Mouse (Mus musculus) intestine, postnatal 0 days (tissue): Measurements from ENCODE around the gene Angptl1. TPM values are rescaled to one million over a fixed set of nuclear protein-coding genes. Genes with fewer than 3 reads are reported as not detected.
A peak's percentile ranks its signal among the peaks of the same experiment; 100 is the strongest.

Experiments
- ATAC-seq: fragments of 200-750 bp; cut with Nextera tagmentation; 2 replicates; pipeline ENCODE4 v1.8.0; 2017; ENCODE audit warnings: mild to moderate bottlenecking, moderate TSS enrichment, moderate library complexity
- H3K27ac ChIP-seq: fragments of 300-500 bp; sonication (generic); 2 replicates; pipeline ENCODE4 v1.5.1; 2014; ENCODE audit warnings: mild to moderate bottlenecking, low read depth, low read length, moderate library complexity
- H3K27me3 ChIP-seq: fragments of 300-500 bp; sonication (generic); replicated peaks from 2 replicates; pipeline ENCODE4 v1.6.1; 2014; ENCODE audit warnings: low read length, mixed read lengths; ENCODE audit not compliant: control insufficient read depth, insufficient read depth
- H3K36me3 ChIP-seq: fragments of 300-500 bp; sonication (generic); 2 replicates; pipeline ENCODE4 v1.6.1; 2014; ENCODE audit warnings: mild to moderate bottlenecking, moderate library complexity; ENCODE audit not compliant: control insufficient read depth, insufficient read depth
- H3K4me1 ChIP-seq: fragments of 300-500 bp; sonication (generic); replicated peaks from 2 replicates; pipeline ENCODE4 v1.6.1; 2014; ENCODE audit warnings: antibody characterized with exemption, low read length, mixed read lengths; ENCODE audit not compliant: control insufficient read depth, insufficient read depth
- H3K4me2 ChIP-seq: fragments of 300-500 bp; sonication (generic); replicated peaks from 2 replicates; pipeline ENCODE4 v1.6.1; 2014; ENCODE audit warnings: low read depth, mild to moderate bottlenecking, moderate library complexity
- H3K4me3 ChIP-seq: fragments of 300-500 bp; sonication (generic); 2 replicates; pipeline ENCODE4 v1.5.1; 2014; ENCODE audit warnings: low read depth, low read length
- H3K9ac ChIP-seq: fragments of 300-500 bp; sonication (generic); 2 replicates; pipeline ENCODE4 v1.6.1; 2014; ENCODE audit warnings: mild to moderate bottlenecking, low read depth, low read length
- H3K9me3 ChIP-seq: fragments of 300-500 bp; sonication (generic); 2 replicates; pipeline ENCODE4 v1.6.1; 2016; ENCODE audit warnings: mixed run types; ENCODE audit not compliant: control insufficient read depth
- CTCF ChIP-seq: sonication (generic); IDR thresholded peaks from 2 replicates; pipeline ENCODE4 v1.5.1; 2016; ENCODE audit warnings: low read depth, mild to moderate bottlenecking, control low read depth, antibody characterized with exemption, moderate library complexity
- WGBS: fragments of 180-500 bp; shearing (Covaris S2); extraction: QIAGEN DNeasy Blood & Tissue Kit; methylation state at CpG from one replicate; pipeline ENCODE4 v1.1.7; 2014; 5-methylcytosine and 5-hydroxymethylcytosine counted together
- polyA plus RNA-seq: library from polyadenylated mRNA; unstranded; fragments of >200 nt; fragmentation: Nextera tagmentation; extraction: Ambion mirVana; gene quantifications from 2 replicates; pipeline ENCODE4 v1.2.1, GENCODE M21; 2015

The Angptl1 gene
- polyA plus RNA-seq, 1 experiment from 2014 or later, result 18.8 TPM

DNA sequence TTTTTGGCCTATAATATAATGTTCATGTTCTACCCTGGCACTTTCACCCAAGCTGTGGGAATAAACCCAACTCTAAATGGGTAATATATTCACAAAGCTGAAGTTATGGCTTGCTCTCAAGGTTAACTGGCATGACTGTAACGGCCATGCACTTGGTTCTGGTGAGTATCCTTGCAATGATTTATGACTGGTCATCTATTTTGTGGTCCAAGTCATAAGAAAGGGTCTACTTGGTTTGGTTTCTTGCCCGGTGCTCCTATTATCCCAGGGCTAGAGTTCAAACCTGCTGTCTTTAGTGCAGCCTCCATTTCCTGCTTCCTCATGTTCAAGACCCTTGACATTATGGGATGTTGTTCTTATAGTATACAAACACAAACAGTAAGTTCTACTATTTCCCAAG lies 46.4 kb downstream of the Angptl1 start:
- WGBS, result 81% methylated on average over 2 of the region's 2 CpGs
- ATAC-seq, result no peak
- Histone ChIP-seq H3K9me3 (no peaks in the 10 kb centered on the region), H3K27ac (no peak overlapping the region), H3K9ac (no peak overlapping the region), H3K4me2 (no peak overlapping the region), H3K36me3 (peaks cover 9% of the 10 kb centered on the region), H3K4me1 (no peaks in the 10 kb centered on the region), H3K4me3 (no peak overlapping the region), H3K27me3 (no peaks in the 10 kb centered on the region)
- TF ChIP-seq CTCF, result no peak

DNA sequence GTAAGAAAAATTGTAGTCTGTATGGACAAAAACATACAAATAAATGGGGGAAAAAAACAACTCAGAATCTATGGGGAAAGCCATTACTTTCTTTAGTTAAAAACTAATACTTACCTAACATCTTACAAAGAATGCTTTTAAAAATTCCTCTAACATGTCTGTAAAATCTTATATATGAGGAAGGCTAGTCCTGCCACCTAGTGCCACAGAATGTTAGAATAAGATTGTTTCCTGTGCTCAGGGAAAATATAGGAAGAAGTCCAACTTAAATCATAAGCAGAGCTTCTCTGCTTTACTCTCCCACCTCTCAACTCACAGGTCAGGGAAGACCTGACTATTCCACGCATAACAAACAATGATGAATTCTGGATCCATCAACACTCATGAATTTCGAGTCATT lies 47.5 kb downstream of the Angptl1 start:
- no peak overlapping the region for H3K9ac ChIP-seq
- no peaks in the 10 kb centered on the region for H3K4me1 ChIP-seq
- H3K4me2 ChIP-seq, result no peak overlapping the region
- no peaks in the 10 kb centered on the region for H3K27me3 ChIP-seq
- TF ChIP-seq CTCF, result peak; percentile 47
- H3K9me3 ChIP-seq, result no peaks in the 10 kb centered on the region
- ATAC-seq, result no peak
- H3K36me3 ChIP-seq, result peaks cover 9% of the 10 kb centered on the region
- 86% methylated on average over 2 of the region's 2 CpGs for WGBS
- no peak overlapping the region for H3K27ac ChIP-seq
- H3K4me3 ChIP-seq, result no peak overlapping the region

DNA sequence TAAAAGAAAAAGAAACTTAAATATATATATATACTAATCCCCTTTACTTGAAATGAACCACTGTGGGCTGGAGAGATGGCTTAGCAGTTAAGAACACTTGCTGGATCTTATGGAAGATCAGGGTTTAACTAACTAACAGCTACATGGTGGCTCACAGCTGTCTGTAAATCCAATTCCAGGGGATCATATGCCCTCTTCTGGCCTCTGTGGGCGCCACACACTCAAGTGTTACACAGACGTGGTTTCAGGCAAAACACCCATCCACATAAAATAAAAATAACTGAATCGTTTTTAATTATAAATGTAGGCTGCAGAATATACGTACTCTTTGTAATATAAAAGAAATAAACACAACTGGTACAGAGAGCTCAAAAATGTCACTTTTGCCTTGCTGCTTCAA lies 50.5 kb downstream of the Angptl1 start:
- H3K4me2 ChIP-seq, result no peak overlapping the region
- H3K4me1 ChIP-seq, result no peaks in the 10 kb centered on the region
- no peaks in the 10 kb centered on the region for H3K9me3 ChIP-seq
- no peak overlapping the region for H3K27ac ChIP-seq
- WGBS, result 93% methylated on average over 4 of the region's 4 CpGs
- no peak for ATAC-seq
- no peak overlapping the region for H3K9ac ChIP-seq
- TF ChIP-seq CTCF, result peak; percentile 39
- H3K36me3 ChIP-seq, result peaks cover 3% of the 10 kb centered on the region; the same call in 1 of the 2 replicates
- no peaks in the 10 kb centered on the region for H3K27me3 ChIP-seq
- no peak overlapping the region for H3K4me3 ChIP-seq

GRCm38 (mm10) chr1:156891561-156891960 lies 53.2 kb downstream of the Angptl1 start:
- whole genome bisulfite sequencing, result 93% methylated on average over 4 of the region's 4 CpGs

DNA sequence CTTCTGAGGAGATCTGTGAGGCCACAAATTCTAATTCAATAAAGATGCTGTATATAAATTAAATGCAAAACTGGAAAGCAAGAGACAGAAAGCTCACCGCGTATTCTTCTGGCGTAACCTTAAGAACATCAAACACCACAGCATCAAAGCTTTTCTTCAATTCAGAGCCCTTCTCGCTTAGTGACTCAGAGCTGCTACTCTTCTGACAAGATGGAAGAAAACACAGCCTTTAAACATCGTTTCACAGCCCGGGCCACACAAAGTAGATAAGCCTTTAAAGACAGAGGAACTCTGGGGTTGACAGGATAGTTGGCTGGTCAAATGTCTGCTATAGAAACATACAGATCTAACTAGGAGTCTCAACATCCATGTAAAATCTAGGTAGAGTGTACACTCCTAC lies 63.3 kb downstream of the Angptl1 start:
- Histone ChIP-seq H3K9me3 (no peaks in the 10 kb centered on the region), H3K4me1 (no peaks in the 10 kb centered on the region; the same call in 1 of the 2 replicates), H3K9ac (no peak overlapping the region), H3K4me2 (no peak overlapping the region), H3K36me3 (0 out of 2 replicates have a peak, but pooled peaks cover 4% of the 10 kb centered on the region), H3K27ac (no peak overlapping the region), H3K27me3 (no peaks in the 10 kb centered on the region), H3K4me3 (no peak overlapping the region)
- ATAC-seq, result no peak
- WGBS, result 88% methylated on average over 6 of the region's 6 CpGs
- no peak for TF ChIP-seq CTCF

More at GRCm38 (mm10) chr1:156891561-156891960, 53.2 kb downstream of the Angptl1 start:
- ATAC-seq, result no peak
- Histone ChIP-seq H3K9ac (no peak overlapping the region), H3K9me3 (no peaks in the 10 kb centered on the region), H3K4me2 (no peak overlapping the region), H3K4me1 (no peaks in the 10 kb centered on the region), H3K27me3 (no peaks in the 10 kb centered on the region), H3K36me3 (peaks cover 3% of the 10 kb centered on the region; the same call in 1 of the 2 replicates), H3K27ac (no peak overlapping the region), H3K4me3 (no peak overlapping the region)
- peak; percentile 43 for TF ChIP-seq CTCF

GRCm38 (mm10) chr1:156903899-156904298 lies 65.5 kb downstream of the Angptl1 start:
- Histone ChIP-seq H3K9ac (no peak overlapping the region), H3K4me2 (no peak overlapping the region), H3K36me3 (peaks cover 7% of the 10 kb centered on the region; the same call in 1 of the 2 replicates), H3K27me3 (no peaks in the 10 kb centered on the region), H3K4me1 (no peaks in the 10 kb centered on the region; the same call in 1 of the 2 replicates), H3K4me3 (no peak overlapping the region), H3K9me3 (no peaks in the 10 kb centered on the region), H3K27ac (no peak overlapping the region)
- TF ChIP-seq CTCF, result no peak
- WGBS, result 79% methylated on average over 3 of the region's 3 CpGs
- ATAC-seq, result peak; percentile 85

DNA sequence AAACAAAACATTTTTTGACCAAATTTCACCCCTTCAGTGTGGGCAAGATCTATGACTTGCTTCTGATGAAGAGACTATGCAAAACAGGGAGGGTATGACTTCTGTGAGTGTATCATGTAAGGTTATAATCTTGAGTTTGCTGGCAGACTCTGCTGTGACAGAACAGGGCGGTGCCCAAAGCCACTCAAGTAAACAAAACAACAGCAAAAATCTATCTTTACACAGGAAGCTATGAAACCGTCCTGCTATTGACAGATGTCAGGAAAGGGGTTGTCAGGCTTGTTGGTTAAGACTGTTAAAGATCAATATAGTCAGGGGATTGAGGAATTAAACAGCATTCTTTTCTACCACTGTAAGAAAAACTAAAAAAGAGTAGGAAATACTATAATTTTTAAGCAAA lies 67.3 kb downstream of the Angptl1 start:
- H3K9ac ChIP-seq, result no peak overlapping the region
- 78% methylated on average over 2 of the region's 2 CpGs for WGBS

More for the DNA sequence above, 67.3 kb downstream of the Angptl1 start:
- no peak for TF ChIP-seq CTCF
- peaks cover 7% of the 10 kb centered on the region; the same call in 1 of the 2 replicates for H3K36me3 ChIP-seq
- no peaks in the 10 kb centered on the region; the same call in 1 of the 2 replicates for H3K4me1 ChIP-seq
- no peaks in the 10 kb centered on the region for H3K27me3 ChIP-seq
- no peaks in the 10 kb centered on the region for H3K9me3 ChIP-seq
- H3K4me2 ChIP-seq, result no peak overlapping the region
- ATAC-seq, result no peak
- H3K4me3 ChIP-seq, result no peak overlapping the region
- H3K27ac ChIP-seq, result no peak overlapping the region
